Mouse (Mus musculus): Measurements from ENCODE around the gene Rtn3.
"Not testable (repeated sequence)": the region's sequence is repeated elsewhere in the genome, so short reads cannot be mapped to it uniquely, and the experiment has no call there.

Gene Rtn3

DNA sequence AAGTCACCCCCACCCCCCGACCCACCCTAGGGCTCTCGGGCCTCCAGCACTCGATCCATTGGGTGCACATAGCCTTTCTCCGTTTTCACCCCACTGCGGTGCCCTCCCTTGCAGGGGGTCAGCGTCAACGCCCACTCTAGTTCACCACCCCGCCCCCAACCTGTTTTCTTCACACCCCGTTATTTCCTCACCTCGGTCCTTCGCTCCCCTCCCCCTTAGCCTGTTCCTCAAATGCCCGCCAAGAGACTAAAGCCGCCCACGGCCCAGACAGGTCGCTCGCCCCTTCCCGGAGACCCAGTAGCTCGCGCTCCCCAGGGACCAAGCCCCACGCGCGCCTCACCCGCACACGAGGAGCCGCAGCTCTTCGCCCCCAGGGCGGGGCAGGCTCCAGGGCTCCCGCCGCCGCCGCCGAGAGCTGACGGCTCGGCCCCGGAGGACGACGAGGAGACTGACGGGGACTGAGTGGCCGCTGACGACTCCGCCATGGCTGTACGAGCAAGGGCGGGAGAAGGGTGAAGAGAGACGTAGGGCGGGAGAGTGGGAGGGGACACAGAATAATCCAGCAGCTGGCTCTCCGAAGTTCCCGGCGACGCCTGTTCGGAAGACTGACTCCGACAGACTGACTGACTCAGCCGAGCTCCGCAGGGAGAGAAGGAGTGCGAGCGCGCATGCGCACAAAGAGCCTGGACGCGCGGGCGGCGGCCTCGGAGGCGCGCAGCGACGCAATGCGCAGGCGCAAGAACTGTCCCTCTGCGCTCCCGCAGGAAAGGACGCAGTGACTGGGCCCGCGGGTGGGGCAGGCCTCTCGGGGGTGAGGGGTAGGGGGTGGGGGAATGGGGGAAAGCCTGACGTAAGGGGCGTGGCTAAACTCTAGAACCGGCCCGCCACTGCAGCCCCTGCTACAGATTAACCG, at the start of gene Rtn3:
TSS of gene Rtn3 (minus strand) at position 683 of the 913 bp plus-strand sequence.
- peak; percentile 83 for DNase-seq (ENCODE audit: extremely low read depth, low read depth)

DNA sequence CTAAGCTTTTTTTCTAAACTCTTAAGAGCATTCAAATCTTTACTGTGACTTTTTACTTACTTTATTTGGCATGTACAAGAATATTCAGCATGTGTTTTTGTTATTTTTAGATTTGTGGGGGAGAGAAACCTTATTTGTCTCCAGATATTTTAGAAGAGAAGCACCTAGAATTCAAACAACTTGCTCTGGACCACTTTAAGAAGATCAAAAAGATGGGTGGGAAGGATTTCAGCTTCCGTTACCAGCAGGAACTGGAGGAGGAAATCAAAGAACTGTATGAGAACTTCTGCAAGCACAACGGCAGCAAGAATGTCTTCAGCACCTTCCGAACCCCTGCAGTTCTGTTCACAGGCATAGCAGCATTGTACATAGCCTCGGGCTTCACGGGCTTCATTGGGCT, 48.8 kb upstream of the Rtn3 start:
- no peak for DNase-seq (ENCODE audit: extremely low read depth, low read depth)

DNA sequence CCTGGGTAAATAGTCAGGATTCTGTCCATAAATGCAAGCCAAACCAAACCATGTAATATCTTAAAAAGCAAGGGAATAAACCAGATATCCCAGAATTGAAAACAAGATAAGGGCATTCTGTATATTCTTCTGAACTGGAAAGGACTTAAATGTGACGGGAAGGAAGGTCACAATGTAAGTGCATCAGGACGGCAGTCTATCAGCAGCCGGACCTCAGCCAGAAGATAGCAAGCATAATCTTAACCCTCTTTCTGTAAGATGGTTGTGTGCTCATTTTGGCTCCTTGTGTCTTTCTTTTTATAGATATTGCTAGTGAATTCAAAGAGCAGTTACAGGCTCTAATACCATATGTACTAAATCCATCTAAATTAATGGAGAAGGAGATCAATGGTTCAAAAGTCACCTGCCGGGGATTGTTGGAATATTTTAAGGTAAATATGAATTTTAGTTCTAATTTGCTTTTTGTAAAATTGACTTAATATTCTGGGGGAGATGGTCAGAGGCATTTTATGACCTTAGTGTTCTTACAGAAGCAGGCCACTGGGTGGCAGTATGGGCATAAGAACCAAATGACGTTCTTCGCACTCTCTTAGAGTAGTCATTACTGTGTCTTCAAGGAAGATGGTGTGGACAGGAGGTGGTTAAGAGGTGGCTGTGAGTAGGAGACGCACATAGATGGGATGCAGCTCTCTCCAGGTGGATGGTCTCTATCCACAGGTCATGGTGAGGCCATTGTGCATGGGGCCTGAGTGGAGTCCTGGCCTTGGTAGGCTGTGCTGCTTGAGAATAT, 45.8 kb upstream of the Rtn3 start:
- DNase-seq (ENCODE audit: extremely low read depth, low read depth) = peak; percentile 31

DNA sequence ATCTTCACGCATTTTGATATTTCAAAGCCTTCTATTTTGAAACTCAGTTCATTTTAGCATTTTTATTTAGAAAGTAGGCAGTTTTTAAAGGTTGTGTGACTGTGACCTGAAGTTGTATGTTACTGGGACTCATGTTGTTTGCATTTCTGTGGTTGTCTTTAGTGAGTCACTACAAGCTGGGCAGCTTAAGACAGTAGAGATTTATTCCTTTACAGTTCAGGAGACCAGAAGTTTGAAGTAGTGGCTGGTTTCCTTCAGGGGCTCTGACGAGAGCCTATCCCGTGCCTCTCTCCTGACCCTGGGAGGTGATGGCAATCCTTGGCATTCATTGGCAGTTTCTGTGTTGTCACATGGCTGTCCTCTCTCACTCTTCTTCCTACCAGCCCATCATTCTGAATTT, 41.8 kb upstream of the Rtn3 start:
- DNase-seq (ENCODE audit: extremely low read depth, low read depth) = no peak

DNA sequence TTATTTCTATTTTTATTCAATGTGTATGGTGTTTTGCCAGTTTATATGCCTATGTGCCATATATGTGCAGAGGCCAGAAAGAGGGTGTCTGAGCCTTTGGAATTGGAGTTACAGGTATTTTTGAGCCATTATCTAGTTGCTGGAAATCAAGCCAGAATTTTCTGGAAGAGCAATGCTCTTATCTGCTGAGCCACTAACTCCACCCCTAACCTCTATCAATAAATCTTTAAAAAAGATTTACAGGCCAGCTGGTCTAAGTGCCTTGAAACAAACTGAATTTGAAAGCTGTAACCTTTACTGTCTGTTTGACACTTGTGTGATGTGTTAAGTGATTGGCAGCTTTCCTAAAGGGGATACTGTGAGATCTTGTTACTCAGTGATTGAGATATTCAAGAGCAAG, 40.7 kb upstream of the Rtn3 start:
- DNase-seq (ENCODE audit: extremely low read depth, low read depth) = no peak

DNA sequence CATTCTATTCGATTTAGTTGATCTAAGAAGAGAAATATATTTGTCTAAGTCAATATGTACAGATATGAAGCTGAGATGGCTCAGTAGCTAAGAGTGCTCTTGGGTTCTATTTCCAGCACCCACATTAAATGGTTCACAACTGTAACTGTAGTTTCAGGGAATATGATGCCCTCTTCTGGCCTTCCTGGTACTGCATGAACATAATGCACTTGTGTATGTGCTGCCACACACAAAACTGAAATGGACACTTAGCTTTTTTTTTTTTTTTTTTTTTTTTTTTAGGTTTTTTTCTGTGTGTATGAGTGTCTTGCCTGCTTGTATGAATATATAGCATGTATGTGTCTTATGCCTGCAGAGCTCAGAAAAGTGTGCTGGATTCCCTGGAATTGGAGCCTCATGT, 40.2 kb upstream of the Rtn3 start:
- DNase-seq (ENCODE audit: extremely low read depth, low read depth) = no peak

DNA sequence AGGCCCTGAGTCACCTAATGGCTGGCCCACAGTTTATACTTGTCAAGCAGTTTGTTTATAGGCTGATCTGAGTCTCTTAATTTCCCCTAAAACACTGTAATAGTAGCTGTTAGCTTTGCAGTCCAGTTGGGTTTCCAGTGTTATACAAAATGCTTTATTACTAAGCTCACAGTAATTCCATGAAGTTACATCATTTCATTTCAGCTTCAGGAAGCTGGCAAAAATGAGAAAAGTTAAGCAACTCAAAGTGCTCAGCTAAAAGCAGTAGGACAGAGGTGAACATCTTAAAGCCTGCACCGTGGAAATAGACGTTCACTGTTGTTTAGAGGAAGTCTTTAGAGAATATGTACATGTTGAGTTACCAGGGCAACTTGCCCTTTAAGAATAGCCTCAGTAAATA, 39.8 kb upstream of the Rtn3 start:
- DNase-seq (ENCODE audit: extremely low read depth, low read depth) = no peak

DNA sequence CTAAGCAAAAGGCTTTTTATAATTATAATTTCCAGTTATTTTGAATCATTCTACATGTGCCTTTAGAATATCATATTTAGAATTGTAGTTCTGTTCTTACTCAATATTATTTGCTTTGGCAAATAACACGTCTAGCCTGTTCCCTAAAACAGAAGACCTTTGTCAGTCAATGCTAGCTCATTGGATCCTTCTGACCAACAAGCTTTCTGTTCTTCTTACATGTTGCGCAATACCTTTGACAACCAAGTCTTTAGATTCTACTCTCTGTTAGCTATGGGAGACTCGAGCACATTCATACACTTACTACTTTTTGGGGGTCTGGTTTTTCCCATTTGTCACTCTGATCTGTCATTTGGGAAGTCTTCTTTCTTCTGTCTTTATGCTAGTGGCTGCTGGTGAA, 38.5 kb upstream of the Rtn3 start:
- no peak for DNase-seq (ENCODE audit: extremely low read depth, low read depth)

DNA sequence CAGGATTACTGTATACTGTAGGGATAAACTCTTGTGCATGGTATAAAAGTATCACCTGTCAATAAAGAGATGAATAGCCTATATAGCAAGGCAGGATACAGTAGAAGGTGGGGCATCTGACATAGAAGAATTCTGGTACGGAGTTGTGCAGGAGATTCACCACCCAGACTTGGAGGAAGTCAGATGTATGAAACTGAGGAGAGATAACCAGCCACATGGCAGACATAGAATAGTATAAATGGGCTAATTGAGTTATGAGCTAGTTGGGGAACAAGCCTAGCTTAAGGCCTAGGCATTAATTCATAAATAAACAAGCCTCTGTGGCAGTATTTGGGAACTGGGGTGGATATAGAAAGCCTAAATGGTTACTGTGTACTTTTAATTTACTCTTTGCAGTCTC, 33.4 kb upstream of the Rtn3 start:
- peak; percentile 55 for DNase-seq (ENCODE audit: extremely low read depth, low read depth)

DNA sequence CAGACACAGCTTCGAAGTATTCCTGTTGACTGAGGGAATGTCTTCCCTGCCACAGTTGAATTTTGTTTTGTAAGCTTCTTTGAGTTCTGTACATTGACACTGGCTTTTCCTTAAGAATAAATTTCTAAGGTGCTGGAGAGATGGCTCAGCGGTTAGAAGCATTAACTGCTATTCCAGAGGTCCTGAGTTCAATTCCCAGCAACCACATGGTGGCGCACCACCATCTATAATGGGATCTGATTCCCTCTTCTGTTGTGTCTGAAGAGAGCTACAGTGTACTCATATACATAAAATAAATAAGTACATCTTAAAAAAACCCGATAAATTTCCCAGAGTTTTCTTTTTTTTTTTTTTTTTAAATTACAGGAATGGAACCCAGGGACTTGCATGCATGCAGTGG, 24.9 kb upstream of the Rtn3 start:
- DNase-seq (ENCODE audit: extremely low read depth, low read depth) = no peak

DNA sequence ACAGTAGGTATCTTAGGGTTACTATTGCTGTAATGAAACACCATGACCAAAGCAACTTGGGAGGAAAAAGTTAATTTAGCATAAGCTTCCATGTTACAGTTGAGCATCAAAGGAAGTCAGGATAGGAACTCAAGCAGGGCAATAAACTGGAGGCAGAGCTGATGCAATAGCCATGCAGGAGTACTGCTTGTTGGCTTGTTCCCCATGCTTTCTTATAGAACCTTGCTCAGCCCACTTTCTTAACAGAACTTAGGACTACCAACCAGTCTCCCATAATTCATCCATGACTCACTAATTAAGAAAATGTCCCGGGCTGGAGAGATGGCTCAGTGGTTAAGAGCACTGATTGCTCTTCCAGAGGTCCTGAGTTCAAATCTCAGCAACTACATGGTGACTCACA, 23.2 kb upstream of the Rtn3 start:
- no peak for DNase-seq (ENCODE audit: extremely low read depth, low read depth)

DNA sequence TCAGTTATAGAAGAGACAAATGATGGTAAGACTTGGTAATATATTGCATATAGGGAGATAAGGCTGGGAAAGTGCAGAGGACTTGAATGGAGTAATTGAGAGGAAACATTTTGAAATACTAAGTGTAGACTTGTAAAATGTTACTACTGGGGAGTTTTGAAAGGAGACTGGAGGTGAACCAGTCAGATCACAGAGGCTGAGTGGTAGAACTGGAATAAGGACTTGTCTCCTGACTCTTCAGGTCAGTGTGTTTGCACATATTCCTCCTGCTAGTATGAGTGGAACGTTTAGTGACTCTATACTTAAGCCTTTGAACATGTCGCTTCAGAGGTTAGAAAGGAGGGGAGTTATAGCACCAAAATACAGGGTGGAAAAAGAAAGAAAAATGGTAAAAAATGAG, 19.4 kb upstream of the Rtn3 start:
- no peak for DNase-seq (ENCODE audit: extremely low read depth, low read depth)

DNA sequence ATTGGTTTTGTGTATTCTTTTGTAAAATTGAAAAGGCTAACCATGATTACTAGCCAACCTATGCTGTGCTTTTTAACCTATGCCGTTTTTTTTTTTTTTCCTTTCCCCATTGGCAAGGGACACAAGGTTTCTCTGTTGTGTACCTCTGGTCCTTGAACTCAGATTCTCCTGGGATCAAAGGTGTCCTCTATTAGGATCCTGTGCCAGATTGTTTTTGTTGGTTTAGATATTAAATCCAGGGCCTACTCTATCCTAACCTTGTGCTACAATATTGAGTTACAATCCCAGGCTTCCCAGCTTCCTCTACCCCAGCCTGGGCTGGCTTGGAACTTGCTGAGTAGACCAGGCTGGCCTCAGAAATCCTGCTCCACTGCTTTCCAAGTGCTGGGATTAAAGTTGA, 17.6 kb upstream of the Rtn3 start:
- no peak for DNase-seq (ENCODE audit: extremely low read depth, low read depth)

DNA sequence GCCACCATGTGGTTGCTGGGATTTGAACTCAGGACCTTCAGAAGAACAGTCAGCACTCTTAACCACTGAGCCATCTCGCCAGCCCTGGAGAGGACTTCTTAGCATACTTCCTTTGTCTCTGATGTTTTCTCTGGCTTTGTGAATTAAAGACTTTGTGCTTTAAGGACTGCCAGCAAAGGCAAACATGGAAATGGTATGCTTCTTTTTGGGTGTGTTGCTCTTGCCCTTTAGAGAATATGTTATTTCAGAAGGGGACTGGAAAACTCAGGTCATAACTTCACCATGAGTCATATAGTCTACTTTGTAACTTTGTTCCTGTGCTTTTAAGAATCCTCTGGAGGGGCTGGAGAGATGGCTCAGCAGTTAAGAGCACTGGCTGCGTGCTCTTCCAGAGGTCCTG, 15.7 kb upstream of the Rtn3 start:
- no peak for DNase-seq (ENCODE audit: extremely low read depth, low read depth)

DNA sequence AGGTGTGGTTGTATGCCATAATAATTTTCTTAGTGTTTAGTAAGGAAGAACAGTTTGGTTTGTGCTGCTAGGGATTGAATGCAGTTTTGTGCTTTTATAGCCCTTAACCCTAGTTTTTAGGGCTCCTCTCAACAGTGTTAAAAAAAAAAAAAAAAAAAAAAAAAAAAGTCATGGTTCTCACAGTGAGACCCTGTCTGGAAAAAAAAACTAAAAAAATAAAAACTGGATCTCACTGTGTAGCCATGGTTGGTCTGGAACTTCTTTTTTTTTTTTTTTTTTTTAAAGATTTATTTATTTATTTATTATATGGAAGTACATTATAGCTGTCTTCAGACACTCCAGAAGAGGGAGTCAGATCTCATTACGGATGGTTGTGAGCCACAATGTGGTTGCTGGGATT, 13.0 kb upstream of the Rtn3 start:
- DNase-seq (ENCODE audit: extremely low read depth, low read depth) = not testable (repeated sequence)

DNA sequence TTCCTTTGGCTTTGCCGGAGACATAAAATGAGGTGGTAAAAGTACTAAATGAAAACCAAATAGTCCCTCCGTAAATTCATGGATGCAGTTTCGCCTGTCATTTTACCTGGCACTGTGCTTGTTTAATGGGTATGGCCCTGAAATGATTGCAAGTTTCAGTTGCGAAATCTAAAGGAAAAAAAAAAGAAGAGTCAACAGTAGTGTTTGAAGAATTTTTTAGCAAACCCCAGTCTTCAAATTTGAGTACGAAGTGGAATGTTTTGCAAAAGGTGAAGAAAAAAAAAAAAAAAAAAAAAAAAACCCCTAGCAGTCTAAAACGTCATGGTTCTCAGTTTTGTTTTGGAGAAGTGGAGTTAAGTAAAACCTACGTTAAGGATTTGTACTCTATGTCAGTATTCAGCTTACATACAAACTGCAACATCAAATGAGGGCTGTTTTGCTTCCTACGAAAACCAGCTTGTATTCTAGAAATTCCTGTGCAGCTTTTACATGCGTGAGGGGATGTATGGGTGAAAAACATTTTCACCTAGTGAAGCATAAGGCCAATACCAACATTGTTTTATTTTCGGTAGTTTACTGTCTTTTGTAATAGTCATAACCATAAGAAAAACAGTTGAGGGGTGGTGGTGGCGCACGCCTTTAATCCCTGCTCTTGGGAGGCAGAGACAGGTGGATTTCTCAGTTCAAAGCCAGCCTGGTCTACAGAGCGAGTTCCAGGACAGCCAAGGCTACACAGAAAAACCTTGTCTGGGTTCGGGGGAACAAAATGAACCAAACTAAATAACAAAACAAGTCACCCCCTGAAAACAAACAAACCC, 12.3 kb upstream of the Rtn3 start:
- no peak for DNase-seq (ENCODE audit: extremely low read depth, low read depth)

DNA sequence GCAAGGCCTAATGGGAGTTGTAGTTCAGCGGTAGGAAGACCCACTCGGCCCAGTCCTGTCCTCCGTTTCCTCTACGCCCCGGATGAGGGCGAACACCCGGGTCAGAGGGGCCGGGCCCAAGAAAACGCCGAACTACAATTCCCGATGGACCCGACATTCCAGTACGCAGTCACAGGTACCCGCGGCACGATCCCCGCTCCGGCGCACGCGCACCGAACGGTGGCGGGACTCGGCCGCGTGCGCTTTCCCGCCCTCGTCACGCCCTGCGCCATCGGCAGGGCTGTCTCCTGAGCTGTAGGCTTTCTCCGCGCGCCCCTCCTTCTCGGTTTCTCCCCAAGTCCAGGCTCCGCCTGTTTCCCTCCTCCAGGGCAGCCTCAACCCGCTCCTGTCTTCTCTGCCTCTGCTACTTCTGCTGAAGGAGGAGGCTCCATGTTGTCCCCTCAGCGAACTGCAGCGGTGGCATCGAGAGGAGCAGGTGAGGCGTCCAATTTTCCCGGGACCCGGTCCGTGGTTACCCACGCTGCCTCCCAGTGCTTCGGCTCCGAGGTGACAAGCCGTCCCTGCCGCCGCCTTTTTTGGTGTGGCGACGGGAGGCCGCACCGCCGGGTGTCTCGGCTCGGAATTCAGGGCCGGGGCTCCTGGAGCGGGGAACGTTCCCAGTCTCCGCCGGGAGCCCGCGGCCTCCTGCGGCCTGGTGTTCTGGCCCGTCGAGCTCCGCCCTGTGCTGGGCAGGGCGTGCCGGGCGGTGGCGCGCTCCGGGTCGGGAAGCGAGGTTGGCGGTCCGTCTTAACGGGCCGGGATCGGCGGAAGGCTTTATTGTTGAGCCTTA, 11.3 kb upstream of the Rtn3 start:
- DNase-seq (ENCODE audit: extremely low read depth, low read depth) = peak; percentile 90

DNA sequence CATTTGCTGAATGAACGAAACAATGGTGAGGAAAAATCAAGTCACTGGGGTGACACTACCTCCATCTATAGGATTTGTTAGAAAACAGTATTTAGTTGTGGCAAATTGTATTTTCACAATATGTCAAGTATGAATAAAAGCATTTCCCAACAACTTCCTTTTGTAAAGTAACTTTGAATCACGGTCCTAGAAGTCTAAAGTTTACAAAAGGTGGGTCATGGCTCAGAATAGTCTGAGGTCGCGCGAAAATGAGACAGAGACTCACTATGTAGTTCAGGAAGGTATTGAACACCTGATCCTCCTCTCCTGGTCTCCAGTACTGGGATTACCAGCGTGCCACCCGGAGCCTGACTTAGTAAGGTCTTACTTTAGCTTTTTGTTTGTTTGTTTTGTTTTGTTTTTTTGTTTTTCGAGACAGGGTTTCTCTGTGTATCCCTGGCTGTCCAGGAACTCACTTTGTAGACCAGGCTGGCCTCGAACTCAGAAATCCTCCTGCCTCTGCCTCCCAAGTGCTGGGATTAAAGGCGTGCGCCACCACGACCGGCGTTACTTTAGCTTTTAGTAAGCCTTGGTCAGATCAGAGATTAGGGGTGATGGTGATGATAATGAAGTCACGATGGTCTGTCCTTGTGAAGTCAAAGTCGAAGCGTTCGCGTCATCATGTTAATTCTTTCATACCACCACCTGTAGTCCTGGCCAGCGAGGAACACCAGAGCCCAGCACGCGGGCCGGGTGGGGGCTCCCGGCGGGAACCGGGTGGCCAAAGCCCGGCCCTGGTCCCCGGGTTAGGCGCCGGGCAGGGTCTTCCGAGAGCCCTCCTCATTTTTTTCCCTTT, 10.5 kb upstream of the Rtn3 start, which contains the start of gene Atl3:
TSS of gene Atl3 (plus strand) at position 689 of the 835 bp plus-strand sequence.
- DNase-seq (ENCODE audit: extremely low read depth, low read depth) = no peak

DNA sequence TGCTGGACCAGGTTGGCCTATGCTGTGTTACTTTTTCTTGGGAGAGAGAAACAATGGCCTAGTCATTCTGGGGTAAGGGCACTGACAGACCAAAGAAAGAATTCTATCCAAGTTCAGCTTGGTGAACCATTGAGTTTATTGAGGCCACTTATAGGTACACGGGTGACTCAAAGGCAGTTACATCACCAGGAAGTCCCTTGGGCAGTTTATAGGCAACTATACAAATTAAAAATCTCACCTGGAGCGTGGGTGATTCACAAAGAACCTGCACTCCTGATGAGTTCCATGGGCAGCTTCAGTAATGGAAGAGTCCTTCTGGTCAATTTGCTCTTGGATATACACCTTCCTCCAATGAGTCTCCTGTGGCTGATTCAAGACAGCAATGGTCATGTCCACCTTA, 9.6 kb upstream of the Rtn3 start:
- DNase-seq (ENCODE audit: extremely low read depth, low read depth) = no peak

DNA sequence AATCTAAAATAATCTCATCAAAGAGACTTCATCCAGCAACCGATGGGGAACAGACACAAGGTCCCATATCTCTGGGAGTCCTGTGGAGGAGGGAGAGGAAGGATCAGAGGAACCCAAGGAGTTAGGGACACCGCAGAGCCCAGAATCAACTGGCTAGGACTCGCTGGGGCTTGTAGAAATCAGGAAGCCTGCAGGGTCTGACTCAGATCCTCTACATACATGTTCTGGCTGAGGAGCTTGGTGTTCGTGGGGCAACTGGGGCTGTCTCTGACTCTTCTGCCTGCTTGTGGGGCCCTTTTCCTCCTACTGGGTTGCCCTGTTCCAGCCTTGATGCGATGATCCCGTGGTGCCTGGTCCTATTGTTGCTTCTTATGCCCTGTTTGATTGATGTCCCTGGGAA, 8.9 kb upstream of the Rtn3 start:
- DNase-seq (ENCODE audit: extremely low read depth, low read depth) = no peak

Measured in MEL-GATA-1-ER (cell line).